Mouse (Mus musculus) gastrocnemius, postnatal 10 days (tissue): ENCODE results near the gene Dcdc2a. TPM values are rescaled to one million over a fixed set of nuclear protein-coding genes. Genes with fewer than 3 reads are reported as not detected.

Experiments
- DNase-seq: peaks from one replicate; pipeline ENCODE4 v3.0.0; 2021; ENCODE audit warnings: mixed read lengths
- total RNA-seq, 2 experiments: library from RNA; stranded (reverse); gene quantifications; 2 replicates each; pipeline ENCODE4 v1.2.3; 2021

The Dcdc2a gene
- total RNA-seq, 2 experiments from 2014 or later: 0.07 to 0.14 TPM

GRCm38 (mm10) chr13:25097348-25097747 lies 41.5 kb downstream of the Dcdc2a start:
- DNase-seq: no peak

- no peak for DNase-seq
Observed at GRCm38 (mm10) chr13:25098578-25098977, 42.8 kb downstream of the Dcdc2a start.

DNA sequence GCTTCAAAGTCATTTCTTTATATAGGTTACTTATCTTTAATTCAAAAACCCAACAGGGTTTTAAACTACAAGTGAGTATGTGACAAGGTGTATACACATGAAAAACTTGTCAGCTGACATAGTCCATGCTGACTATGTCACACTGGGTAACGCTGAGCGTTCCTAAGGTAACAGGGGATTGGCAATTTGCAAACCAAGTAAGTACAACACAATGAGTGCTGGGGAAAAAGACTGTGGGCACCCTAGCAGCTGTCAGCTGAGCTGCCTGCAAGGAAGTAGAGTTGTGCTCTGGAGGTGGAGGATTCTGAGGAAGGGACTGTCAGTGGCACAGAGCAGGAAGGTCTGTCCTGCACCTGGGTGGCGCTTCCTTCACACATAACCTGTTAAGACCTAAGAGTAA lies 43.7 kb downstream of the Dcdc2a start:
- no peak for DNase-seq

DNA sequence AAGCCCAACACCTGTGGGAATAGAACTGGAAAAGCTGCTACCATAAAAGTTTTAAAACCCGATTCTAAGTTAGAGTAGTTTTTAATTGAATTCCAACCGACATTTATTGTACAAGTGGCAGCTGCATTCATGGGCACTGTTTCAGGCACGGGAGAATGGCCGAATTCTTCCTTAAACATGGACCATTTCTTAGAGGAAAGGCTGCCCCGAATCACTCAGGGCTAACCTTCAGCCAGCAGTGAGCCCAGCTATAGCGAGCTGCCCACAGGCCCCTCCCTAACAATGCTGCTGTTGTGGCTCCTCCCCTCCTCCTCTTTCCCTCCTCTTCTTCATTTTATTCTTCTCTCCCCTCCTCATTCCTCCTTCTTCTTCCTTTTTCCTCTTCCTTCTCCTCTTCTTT lies 44.8 kb downstream of the Dcdc2a start:
- DNase-seq: no peak

GRCm38 (mm10) chr13:25105671-25106070 lies 49.9 kb downstream of the Dcdc2a start:
- DNase-seq: no peak

DNA sequence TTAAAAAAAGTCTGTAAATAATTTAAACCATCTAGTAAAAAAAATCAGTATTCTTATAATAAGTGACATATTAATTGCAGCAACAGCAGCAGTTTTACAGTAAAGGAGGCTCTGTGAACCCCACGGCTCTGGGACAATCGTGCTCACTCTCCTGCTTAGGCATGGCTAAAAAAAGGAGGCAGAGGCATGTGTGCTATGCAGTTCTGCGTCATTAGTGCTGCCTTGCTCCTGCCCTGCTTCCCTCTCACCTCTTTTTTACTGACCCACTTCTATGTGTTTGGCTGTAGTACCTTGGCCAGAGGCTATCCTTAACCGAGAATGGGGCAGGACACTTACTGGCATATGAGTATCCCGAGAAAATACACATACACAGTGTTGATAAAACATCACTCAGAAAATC lies 50.9 kb downstream of the Dcdc2a start:
- no peak for DNase-seq

GRCm38 (mm10) chr13:25108353-25108752 lies 52.5 kb downstream of the Dcdc2a start:
- DNase-seq: no peak

DNA sequence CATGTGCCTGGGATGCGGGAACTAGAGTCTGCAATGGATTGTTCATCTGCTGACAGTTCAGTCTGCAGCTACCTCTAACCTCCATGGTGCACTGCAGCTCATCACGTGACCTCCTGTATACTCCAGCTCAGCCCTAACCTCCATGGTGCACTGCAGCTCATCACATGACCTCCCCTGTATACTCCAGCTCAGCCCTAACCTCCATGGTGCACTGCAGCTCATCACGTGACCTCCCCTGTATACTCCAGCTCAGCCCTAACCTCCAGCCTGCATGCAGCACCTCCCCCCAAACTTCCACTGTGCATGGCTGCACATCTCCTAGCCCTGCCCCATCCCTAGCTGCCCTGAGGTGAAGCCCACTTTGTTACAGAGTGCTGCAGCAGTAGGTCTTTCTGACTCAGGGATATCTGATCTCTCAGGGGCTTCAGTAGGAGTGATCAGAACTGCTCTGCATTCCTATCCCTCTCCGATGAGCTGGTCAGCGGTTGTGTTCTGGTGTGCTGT lies 54.8 kb downstream of the Dcdc2a start:
- no peak for DNase-seq

DNA sequence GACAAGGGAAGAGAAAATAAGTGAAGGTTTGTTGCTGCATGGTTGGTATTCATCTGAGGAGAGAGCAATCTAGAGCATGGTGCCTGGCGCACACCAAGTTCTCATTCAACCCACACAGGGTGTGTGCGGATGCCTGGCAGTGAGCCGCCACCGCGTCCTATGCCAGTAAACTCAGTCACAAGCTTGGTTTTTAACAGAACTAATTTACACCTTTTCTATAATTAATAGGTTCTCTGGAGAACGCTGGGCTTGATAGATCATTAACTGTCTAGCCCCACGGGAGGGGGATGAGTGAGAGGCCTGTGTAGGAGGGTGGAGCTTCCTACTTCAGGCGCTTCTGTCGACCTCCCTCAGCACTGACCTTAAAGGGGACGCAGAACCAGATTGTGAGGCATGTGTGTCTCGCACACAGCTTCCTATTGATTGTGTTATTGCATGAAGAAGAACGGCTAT lies 59.7 kb downstream of the Dcdc2a start:
- peak; percentile 7 for DNase-seq

DNA sequence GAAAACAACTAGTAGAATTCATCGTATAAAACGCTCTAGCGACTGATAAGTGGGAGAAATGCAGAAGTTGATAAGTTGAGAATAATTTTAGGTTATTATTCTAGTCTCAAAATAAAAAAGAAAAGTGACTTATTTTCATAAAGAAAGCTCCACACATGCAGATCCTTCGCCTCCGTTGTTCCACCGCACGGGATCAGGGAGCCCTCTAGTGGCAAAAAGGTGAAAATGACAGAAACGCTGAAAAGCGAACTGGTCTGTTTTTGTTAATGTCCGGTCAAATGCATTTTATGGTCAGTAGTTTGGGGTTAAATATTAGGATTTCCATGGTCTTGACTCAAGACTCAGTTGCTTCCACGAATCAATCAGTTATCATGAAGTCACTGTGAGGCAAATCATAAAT lies 60.2 kb downstream of the Dcdc2a start:
- peak; percentile 14 for DNase-seq

DNA sequence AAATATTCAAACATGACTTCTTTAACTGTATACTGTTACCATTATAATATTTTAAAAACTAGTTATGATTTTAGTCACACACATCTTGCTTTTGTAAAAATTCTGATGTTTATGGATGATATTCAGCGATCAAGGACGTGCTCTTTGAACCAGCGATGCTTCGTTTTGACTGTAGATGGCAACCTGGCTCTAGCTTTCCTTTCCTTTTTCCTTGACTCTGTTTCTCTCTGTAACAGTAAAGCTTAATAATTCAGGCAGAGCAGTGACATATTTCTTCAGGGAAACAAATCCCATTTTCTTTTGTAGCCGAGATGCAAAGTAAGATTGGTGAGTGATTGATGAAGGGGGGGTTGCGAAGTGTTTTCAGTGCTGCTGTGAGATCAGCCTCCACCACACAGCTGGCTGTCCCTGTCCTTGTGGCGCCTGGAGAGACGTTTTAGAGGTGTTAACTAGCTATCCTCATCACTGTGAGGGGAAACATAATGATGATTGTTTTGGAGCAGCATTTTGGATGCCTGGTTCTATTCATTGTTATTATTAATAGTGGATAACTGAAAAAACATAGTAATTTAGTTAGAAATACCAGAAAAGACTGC lies 67.0 kb downstream of the Dcdc2a start:
- DNase-seq: no peak

DNA sequence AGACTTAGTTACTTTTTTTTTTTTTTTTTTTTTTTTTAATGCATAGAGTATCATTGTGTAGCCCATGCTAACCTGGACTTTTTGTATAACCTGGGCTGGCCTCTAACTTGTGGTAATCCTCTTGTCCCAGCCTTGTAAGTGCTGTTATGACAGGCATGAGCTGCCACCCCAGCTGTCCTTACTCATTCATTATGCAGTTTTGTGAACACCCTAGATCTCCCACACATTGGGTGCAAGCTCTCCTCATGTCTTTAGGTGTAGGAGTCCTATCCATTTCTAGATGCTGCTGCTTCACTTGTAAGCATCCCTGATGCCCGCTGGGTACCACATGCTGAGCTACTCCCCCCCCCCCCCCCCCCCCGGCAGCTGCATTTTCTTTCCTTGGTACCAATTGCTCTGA lies 71.4 kb downstream of the Dcdc2a start:
- no peak for DNase-seq

GRCm38 (mm10) chr13:25127806-25128205 lies 72.0 kb downstream of the Dcdc2a start:
- no peak for DNase-seq

DNA sequence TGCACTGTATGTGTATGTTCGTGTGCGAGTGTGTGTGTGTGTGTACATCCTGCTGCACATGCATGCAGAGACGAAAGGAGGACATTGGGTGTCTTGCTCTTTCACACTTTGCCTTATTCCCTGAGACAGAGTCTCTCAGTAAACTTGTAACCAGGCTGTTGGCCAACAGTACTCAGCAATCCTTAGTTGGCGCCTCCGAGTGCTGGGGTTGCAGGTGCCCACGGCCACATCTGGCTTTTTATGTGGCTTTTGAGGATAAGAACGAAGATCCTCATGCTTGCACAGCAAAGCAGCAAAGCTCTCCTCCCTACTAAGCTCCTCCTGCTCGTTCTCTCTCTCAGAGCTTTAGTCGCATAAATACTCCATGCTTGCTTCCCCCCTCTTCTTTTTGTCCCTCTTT lies 73.0 kb downstream of the Dcdc2a start:
- no peak for DNase-seq

DNA sequence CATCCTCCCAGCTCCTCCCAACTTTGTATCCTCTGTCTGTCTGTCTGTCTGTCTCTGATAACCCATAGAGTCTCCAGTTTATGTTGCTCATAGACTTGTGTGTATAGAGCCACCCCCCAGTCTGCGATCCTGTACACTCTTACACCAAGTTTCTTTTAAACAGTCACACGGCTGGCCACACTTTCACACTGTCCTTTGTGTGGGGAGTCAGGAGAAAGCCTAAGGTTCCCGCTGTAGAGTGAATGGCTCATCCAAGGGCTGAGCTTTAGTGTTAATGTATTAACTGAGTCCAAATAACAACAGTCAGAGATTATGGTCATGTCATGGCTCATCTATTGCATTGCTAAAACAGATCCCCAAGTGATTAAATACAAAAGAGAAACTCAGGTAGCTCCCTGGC lies 87.3 kb downstream of the Dcdc2a start:
- no peak for DNase-seq

GRCm38 (mm10) chr13:25144093-25144492 lies 88.3 kb downstream of the Dcdc2a start:
- no peak for DNase-seq

DNA sequence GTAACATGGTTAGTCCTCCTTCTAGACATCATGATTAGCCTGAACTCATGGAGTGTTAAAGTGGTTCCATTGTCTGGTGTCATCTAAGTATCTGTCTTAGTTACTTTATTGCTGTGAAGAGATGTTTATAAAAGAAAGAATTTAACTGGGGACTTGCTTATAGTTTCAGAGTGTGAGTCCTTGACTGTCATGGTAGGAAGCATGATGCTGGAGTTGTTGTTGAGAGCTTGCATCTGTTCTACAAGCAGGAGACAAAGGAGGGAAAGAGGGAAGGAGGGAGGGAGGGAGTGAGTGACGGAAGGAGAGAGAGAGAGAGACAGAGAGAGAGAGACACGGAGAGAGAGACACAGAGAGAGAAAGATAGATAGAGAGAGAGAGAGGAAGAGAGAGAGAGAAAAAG lies 90.4 kb downstream of the Dcdc2a start:
- DNase-seq: no peak

GRCm38 (mm10) chr13:25150154-25150781 lies 94.5 kb downstream of the Dcdc2a start:
- no peak for DNase-seq

DNA sequence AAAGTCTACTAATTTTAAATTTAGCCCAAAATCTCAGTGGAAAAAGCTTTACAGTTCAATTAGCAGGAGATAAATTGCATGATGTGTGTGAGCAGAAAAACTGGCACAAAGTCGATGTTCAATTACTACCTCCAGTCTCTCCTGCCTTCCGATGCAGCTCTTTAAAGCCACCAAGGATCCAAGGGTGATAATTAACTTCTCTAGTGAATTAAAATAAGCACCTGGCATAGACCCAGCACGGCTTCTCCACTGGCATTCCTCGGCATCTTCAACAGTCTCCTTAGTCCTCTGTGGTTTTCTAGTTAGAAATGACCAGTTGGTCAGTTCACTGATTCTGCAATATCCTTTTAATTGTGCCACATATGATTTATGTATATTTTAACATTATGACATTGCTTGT lies 95.1 kb downstream of the Dcdc2a start:
- DNase-seq: no peak

DNA sequence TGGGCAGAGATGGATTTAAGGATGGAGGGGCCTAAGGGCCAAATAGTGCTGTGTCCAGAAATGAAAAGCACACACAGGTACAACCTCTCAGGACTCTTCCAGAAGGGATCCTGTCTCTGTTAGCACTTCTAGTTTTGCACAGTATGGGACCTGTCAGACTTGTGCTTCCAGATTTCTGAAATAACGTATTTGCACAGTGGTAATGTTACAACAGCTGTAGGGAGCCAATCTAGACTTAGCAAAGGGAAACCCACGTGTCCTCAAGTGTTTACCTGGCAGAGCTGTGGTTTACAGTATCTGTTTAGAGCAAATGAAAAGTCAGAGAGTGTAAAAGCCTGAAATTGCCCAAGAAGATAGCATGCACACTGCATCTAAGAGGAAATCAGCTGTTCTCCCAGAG lies 104.1 kb downstream of the Dcdc2a start:
- no peak for DNase-seq

GRCm38 (mm10) chr13:25160804-25161203 lies 105.0 kb downstream of the Dcdc2a start:
- no peak for DNase-seq

- DNase-seq: no peak
Observed at GRCm38 (mm10) chr13:25162594-25162993, 106.8 kb downstream of the Dcdc2a start.

GRCm38 (mm10) chr13:25168891-25169290 lies 113.1 kb downstream of the Dcdc2a start:
- DNase-seq: no peak

- DNase-seq: no peak
Observed at GRCm38 (mm10) chr13:25177835-25178234, 122.0 kb downstream of the Dcdc2a start.
